Mouse (Mus musculus): ENCODE measurements around the gene Tmco3. TPM values are rescaled to one million over a fixed set of nuclear protein-coding genes. Genes with fewer than 3 reads are reported as not detected.

Gene Tmco3
- polyA plus RNA-seq, 1 experiment: 22.9 TPM

Other genes with a start within 250 kb of the Tmco3 start
- gene Proz, start 227.3 kb upstream of the Tmco3 start, polyA plus RNA-seq (2012; ENCODE audit: insufficient read depth, insufficient read length, missing spikeins): not detected in 2 replicates
- gene Pcid2, start 182.7 kb upstream of the Tmco3 start, polyA plus RNA-seq (2012; ENCODE audit: insufficient read depth, insufficient read length, missing spikeins): 10.8 and 12.3 TPM in 2 replicates
- 48.5 and 48.8 TPM in 2 replicates for gene Cul4a, start 182.6 kb upstream of the Tmco3 start, polyA plus RNA-seq (2012; ENCODE audit: insufficient read depth, insufficient read length, missing spikeins)
- gene Lamp1, start 129.0 kb upstream of the Tmco3 start, polyA plus RNA-seq (2012; ENCODE audit: insufficient read depth, insufficient read length, missing spikeins): 398 and 413 TPM in 2 replicates
- 33.7 and 45.2 TPM in 2 replicates for gene Grtp1, start 87.6 kb upstream of the Tmco3 start, polyA plus RNA-seq (2012; ENCODE audit: insufficient read depth, insufficient read length, missing spikeins)
- 15.6 and 22.8 TPM in 2 replicates for gene Adprhl1, start 34.0 kb upstream of the Tmco3 start, polyA plus RNA-seq (2012; ENCODE audit: insufficient read depth, insufficient read length, missing spikeins)
- 21.1 and 24.8 TPM in 2 replicates for gene Dcun1d2, start 59 bp upstream of the Tmco3 start, polyA plus RNA-seq (2012; ENCODE audit: insufficient read depth, insufficient read length, missing spikeins)
- gene Tfdp1, start 50.6 kb downstream of the Tmco3 start, polyA plus RNA-seq (2012; ENCODE audit: insufficient read depth, insufficient read length, missing spikeins): 32.5 and 34.6 TPM in 2 replicates
- gene Atp4b, start 108.6 kb downstream of the Tmco3 start, polyA plus RNA-seq (2012; ENCODE audit: insufficient read depth, insufficient read length, missing spikeins): 12.8 and 22.6 TPM in 2 replicates
- not detected in 2 replicates for gene Grk1, start 116.9 kb downstream of the Tmco3 start, polyA plus RNA-seq (2012; ENCODE audit: insufficient read depth, insufficient read length, missing spikeins)
- gene Tmem255b, start 147.0 kb downstream of the Tmco3 start, polyA plus RNA-seq (2012; ENCODE audit: insufficient read depth, insufficient read length, missing spikeins): 1.4 and 1.7 TPM in 2 replicates
- 29.5 and 31.0 TPM in 2 replicates for gene Gas6, start 206.3 kb downstream of the Tmco3 start, polyA plus RNA-seq (2012; ENCODE audit: insufficient read depth, insufficient read length, missing spikeins)

Data from brown adipose tissue, adult 24 weeks (tissue).